Mouse (Mus musculus) MEL (cell line): ENCODE measurements around the gene Gaa. TPM values are rescaled to one million over a fixed set of nuclear protein-coding genes. Genes with fewer than 3 reads are reported as not detected.
"Not testable (repeated sequence)": the region's sequence is repeated elsewhere in the genome, so short reads cannot be mapped to it uniquely, and the experiment has no call there.

ENCODE experiments used
- DNase-seq: peaks from one replicate; pipeline ENCODE4 v3.0.0; 2011; ENCODE audit warnings: low read depth, low spot score
- H3K27ac ChIP-seq: 2 replicates; pipeline ENCODE4 v1.5.1; 2012; ENCODE audit warnings: low read depth, mild to moderate bottlenecking, control low read depth, low read length, moderate library complexity; ENCODE audit not compliant: control insufficient read depth
- H3K27me3 ChIP-seq, 2 experiments: fragments of 150-350 bp in 1 of 2; sonication (generic) in 1 of 2; 2 replicates each; pipeline ENCODE4 v1.6.1; 2012; ENCODE audit warnings: low read length in 2 of 2, mild to moderate bottlenecking in 2 of 2, improper control_type of control experiment in 1 of 2, moderate library complexity in 1 of 2; ENCODE audit not compliant: insufficient read depth in 2 of 2, control insufficient read depth in 1 of 2
- H3K36me3 ChIP-seq, 2 experiments: 2 replicates each; pipeline ENCODE4 v1.6.1; 2012 to 2014; ENCODE audit warnings: low read length in 2 of 2, improper control_type of control experiment in 1 of 2, inconsistent platforms in 1 of 2, mild to moderate bottlenecking in 1 of 2; ENCODE audit not compliant: insufficient read depth in 2 of 2, control insufficient read depth in 1 of 2
- H3K4me1 ChIP-seq, 2 experiments: fragments of 150-350 bp in 1 of 2; sonication (generic) in 1 of 2; 2 replicates each; pipeline ENCODE4 v1.6.1; 2012; ENCODE audit warnings: low read length in 2 of 2, improper control_type of control experiment in 1 of 2, mild to moderate bottlenecking in 1 of 2; ENCODE audit not compliant: insufficient read depth in 2 of 2, control insufficient read depth in 1 of 2
- H3K4me3 ChIP-seq, 2 experiments: fragments of 150-350 bp in 1 of 2; sonication (generic) in 1 of 2; 2 replicates each; pipeline ENCODE4 v1.5.1; 2012; ENCODE audit warnings: low read depth in 2 of 2, low read length in 2 of 2, mild to moderate bottlenecking in 2 of 2, moderate library complexity in 2 of 2, control low read depth in 1 of 2, improper control_type of control experiment in 1 of 2; ENCODE audit not compliant: control insufficient read depth in 1 of 2, insufficient read depth in 1 of 2
- H3K79me2 ChIP-seq: 2 replicates; pipeline ENCODE4 v1.6.1; 2012; ENCODE audit warnings: mild to moderate bottlenecking, low read length, moderate library complexity; ENCODE audit not compliant: control insufficient read depth, poor library complexity, insufficient read depth
- H3K9ac ChIP-seq: 2 replicates; pipeline ENCODE4 v1.6.1; 2012; ENCODE audit warnings: low read depth, mild to moderate bottlenecking, control low read depth, low read length, moderate library complexity; ENCODE audit not compliant: control insufficient read depth, poor library complexity, severe bottlenecking
- H3K9me3 ChIP-seq: fragments of 150-350 bp; sonication (generic); replicated peaks from 2 replicates; pipeline ENCODE4 v1.6.1; 2012; ENCODE audit warnings: mild to moderate bottlenecking, low read length, improper control_type of control experiment, moderate library complexity; ENCODE audit not compliant: insufficient read depth
- CHD1 ChIP-seq: IDR thresholded peaks from 2 replicates; pipeline ENCODE4 v1.6.1; 2012; ENCODE audit warnings: low read depth, mild to moderate bottlenecking, inconsistent platforms, low read length, improper control_type of control experiment
- CTCF ChIP-seq, 3 experiments: IDR thresholded peaks in 2 of 3; conservative IDR thresholded peaks in 1 of 3; 2 replicates each; pipeline ENCODE4 v1.5.1; 2011 to 2012; ENCODE audit warnings: low read length in 3 of 3, low read depth in 2 of 3, mild to moderate bottlenecking in 2 of 3, improper control_type of control experiment in 1 of 3, inconsistent platforms in 1 of 3, mixed read lengths in 1 of 3, moderate library complexity in 1 of 3; ENCODE audit not compliant: control insufficient read depth in 1 of 3, insufficient read depth in 1 of 3, poor library complexity in 1 of 3, severe bottlenecking in 1 of 3
- E2F4 ChIP-seq: IDR thresholded peaks from 2 replicates; pipeline ENCODE4 v1.6.1; 2011; ENCODE audit warnings: low read depth, low read length, improper control_type of control experiment, borderline replicate concordance
- ELF1 ChIP-seq: IDR thresholded peaks from 2 replicates; pipeline ENCODE4 v1.6.1; 2014; ENCODE audit warnings: low read depth, mild to moderate bottlenecking, inconsistent platforms, low read length, improper control_type of control experiment, moderate library complexity
- JUND ChIP-seq: IDR thresholded peaks from 2 replicates; pipeline ENCODE4 v1.6.1; 2011; ENCODE audit warnings: low read depth, mild to moderate bottlenecking, improper control_type of control experiment, low read length
- MYB ChIP-seq: IDR thresholded peaks from 2 replicates; pipeline ENCODE4 v1.6.1; 2011; ENCODE audit warnings: mild to moderate bottlenecking, low read depth, low read length, improper control_type of control experiment
- NRF1 ChIP-seq: IDR thresholded peaks from 2 replicates; pipeline ENCODE4 v1.6.1; 2014; ENCODE audit warnings: low read depth, mild to moderate bottlenecking, inconsistent platforms, low read length, improper control_type of control experiment, moderate library complexity; ENCODE audit not compliant: poor library complexity, insufficient read depth, severe bottlenecking
- POLR2AphosphoS5 ChIP-seq: IDR thresholded peaks from 2 replicates; pipeline ENCODE4 v1.6.1; 2012; ENCODE audit warnings: low read depth, borderline replicate concordance, mild to moderate bottlenecking, inconsistent platforms, low read length, moderate library complexity, mixed read lengths
- ZMIZ1 ChIP-seq: IDR thresholded peaks from 2 replicates; pipeline ENCODE4 v1.6.1; 2012; ENCODE audit warnings: low read depth, mild to moderate bottlenecking, inconsistent platforms, low read length, improper control_type of control experiment, moderate library complexity
- polyA plus RNA-seq, 2 experiments: library from polyadenylated mRNA; stranded (reverse) in 1 of 2; unstranded in 1 of 2; fragments of >175 nt in 1 of 2; fragments of >200 nt in 1 of 2; gene quantifications; 2 replicates each; pipeline versions ENCODE4 v1.2.1 to v1.2.4; 2012; ENCODE audit warnings: low replicate concordance in 2 of 2, low read depth in 1 of 2; ENCODE audit not compliant: insufficient read length in 2 of 2, insufficient read depth in 1 of 2, missing spikeins in 1 of 2
- total RNA-seq: library from RNA; depleted of rRNA; stranded (reverse); fragments of 300-350 nt; gene quantifications from 2 replicates; pipeline ENCODE4 v1.2.3, GENCODE M21; 2012

Gene Gaa
- total and polyA plus RNA-seq, 3 experiments, result 54.1 to 85.6 TPM; not detected in 1

GRCm38 (mm10) chr11:119272492-119272891 lies 4.8 kb downstream of the Gaa start:
- TF ChIP-seq CTCF (IDR thresholded peaks at IDR 0.05 in 2 of 3, conservative IDR thresholded peaks at IDR 0.05 in 1 of 3; ENCODE audit: control insufficient read depth in 1 of 3, insufficient read depth in 1 of 3, low read depth in 2 of 3, low read length in 3 of 3, poor library complexity in 1 of 3, severe bottlenecking in 1 of 3), result peak; percentile 11 to 40 (median 22); a peak in 3 of 6 replicates
- not testable (repeated sequence) for H3K9me3 ChIP-seq, H3K36me3 ChIP-seq, H3K27ac ChIP-seq, H3K79me2 ChIP-seq, H3K27me3 ChIP-seq, H3K9ac ChIP-seq, DNase-seq, H3K4me3 ChIP-seq
- H3K4me1 ChIP-seq, result peaks cover 3 to 14% of the 10 kb centered on the region in 2 experiments

GRCm38 (mm10) chr11:119273186-119273930 lies 5.7 kb downstream of the Gaa start:
- Histone ChIP-seq H3K27ac (no peak overlapping the region), H3K36me3 (peaks cover 0 to 4% of the 10 kb centered on the region in 2 experiments; a peak in 2 of 4 replicates)

GRCm38 (mm10) chr11:119281030-119281429 lies 13.3 kb downstream of the Gaa start:
- no peak for DNase-seq
- TF ChIP-seq E2F4 (no peak), JUND (no peak), POLR2AphosphoS5 (no peak), ELF1 (no peak), NRF1 (no peak)
- no peaks in the 10 kb centered on the region for H3K4me1 ChIP-seq
- no peaks in the 10 kb centered on the region for H3K79me2 ChIP-seq
- no peak overlapping the region for H3K9ac ChIP-seq
- H3K27me3 ChIP-seq, result no peaks in the 10 kb centered on the region
- H3K36me3 ChIP-seq, result peaks cover 0 to 2% of the 10 kb centered on the region in 2 experiments; a peak in 1 of 4 replicates
- H3K27ac ChIP-seq, result no peak overlapping the region
- no peaks in the 10 kb centered on the region for H3K9me3 ChIP-seq
- no peak overlapping the region for H3K4me3 ChIP-seq

More at GRCm38 (mm10) chr11:119273186-119273930, 5.7 kb downstream of the Gaa start:
- DNase-seq, result peak; percentile 46
- Histone ChIP-seq H3K4me1 (peaks cover 3 to 11% of the 10 kb centered on the region in 2 experiments), H3K9ac (no peak overlapping the region), H3K79me2 (peaks cover 1% of the 10 kb centered on the region), H3K27me3 (no peaks in the 10 kb centered on the region), H3K4me3 (no peak overlapping the region), H3K9me3 (no peaks in the 10 kb centered on the region)
- TF ChIP-seq MYB, result no peak
- TF ChIP-seq ZMIZ1, result no peak
- peak; percentile 59 to 81 (median 68) for TF ChIP-seq CTCF (IDR thresholded peaks at IDR 0.05 in 2 of 3, conservative IDR thresholded peaks at IDR 0.05 in 1 of 3; ENCODE audit: control insufficient read depth in 1 of 3, insufficient read depth in 1 of 3, low read depth in 2 of 3, low read length in 3 of 3, poor library complexity in 1 of 3, severe bottlenecking in 1 of 3)
- no peak for TF ChIP-seq CHD1
